Mouse (Mus musculus): ENCODE data around the gene Letmd1. TPM values are rescaled to one million over a fixed set of nuclear protein-coding genes. Genes with fewer than 3 reads are reported as not detected.
A peak's percentile ranks its signal among the peaks of the same experiment; 100 is the strongest.
"Not testable (repeated sequence)": the region's sequence is repeated elsewhere in the genome, so short reads cannot be mapped to it uniquely, and the experiment has no call there.

Letmd1 gene
- polyA plus RNA-seq (2012; rRNA removed): 16.3 and 26.1 TPM in 2 replicates

DNA sequence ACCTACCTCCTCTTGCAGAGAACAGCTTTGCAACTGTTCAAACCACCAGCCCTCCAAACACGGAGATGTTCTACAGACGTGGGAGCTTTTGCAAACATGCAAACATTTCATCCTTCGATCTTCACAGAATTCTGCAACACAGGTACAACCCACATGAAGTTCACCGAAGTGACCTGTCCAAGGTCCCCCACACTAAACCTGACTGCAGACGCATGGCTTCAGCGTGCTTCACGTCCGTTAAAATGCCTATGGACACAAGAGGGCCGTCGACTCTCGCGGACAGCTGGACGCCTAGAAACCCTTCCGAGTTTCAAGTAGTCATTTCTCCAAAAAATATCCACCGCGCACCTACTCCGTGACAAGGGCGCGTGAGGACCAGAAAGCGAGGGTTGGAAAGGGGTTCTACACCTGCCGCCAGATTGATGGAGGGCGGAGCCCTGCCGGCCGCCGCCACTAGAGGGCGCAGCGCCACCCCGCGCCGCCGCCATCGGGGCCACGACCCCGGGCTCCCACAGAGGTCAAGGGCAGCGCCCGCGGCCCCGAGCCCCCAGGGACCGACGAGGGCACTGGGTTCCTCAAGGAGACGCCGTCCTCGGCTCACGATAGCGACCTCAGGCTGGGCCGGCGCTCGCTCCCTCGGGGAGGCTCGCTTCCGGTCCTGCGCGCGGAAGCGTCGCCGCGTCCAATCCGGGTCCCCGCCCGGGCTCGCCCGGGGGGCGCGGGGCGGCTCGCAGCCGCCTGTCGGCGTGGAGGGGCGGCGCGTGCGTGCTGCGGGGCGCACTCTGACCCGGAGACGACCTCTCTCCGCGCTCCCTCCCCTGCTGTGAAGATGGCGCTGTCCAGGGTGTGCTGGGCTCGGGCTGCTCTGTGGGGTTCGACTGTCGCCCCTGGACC is at the start of gene Letmd1:
Gene Letmd1 (plus strand): TSS at position 729 of the 894 bp plus-strand sequence.
- Histone ChIP-seq H3K27me3 (ENCODE audit: control insufficient read depth, insufficient read depth, low read length) (no peaks in the 10 kb centered on the region), H3K27ac (ENCODE audit: insufficient read depth, low read depth, low read length) (peak within 1 kb of the TSS; percentile 67; the same call in 1 of the 2 replicates), H3K36me3 (ENCODE audit: control insufficient read depth, insufficient read depth, low read length) (0 out of 2 replicates have a peak, but pooled peaks cover 2% of the 10 kb centered on the region), H3K4me1 (ENCODE audit: control insufficient read depth, insufficient read depth, insufficient read length, low read length) (peaks cover 3% of the 10 kb centered on the region), H3K4me3 (ENCODE audit: low read depth, low read length) (peak within 1 kb of the TSS; percentile 88)
- peak; percentile 96 for TF ChIP-seq CTCF (IDR thresholded peaks at IDR 0.05; ENCODE audit: extremely low read depth, insufficient read length, insufficient replicate concordance, low read depth, low read length)
- TF ChIP-seq POLR2A (IDR thresholded peaks at IDR 0.05; ENCODE audit: low read depth, low read length): peak; percentile 37; the same call in 1 of the 2 replicates
- under 1% methylated on average over 84 of the region's 84 CpGs for WGBS

DNA sequence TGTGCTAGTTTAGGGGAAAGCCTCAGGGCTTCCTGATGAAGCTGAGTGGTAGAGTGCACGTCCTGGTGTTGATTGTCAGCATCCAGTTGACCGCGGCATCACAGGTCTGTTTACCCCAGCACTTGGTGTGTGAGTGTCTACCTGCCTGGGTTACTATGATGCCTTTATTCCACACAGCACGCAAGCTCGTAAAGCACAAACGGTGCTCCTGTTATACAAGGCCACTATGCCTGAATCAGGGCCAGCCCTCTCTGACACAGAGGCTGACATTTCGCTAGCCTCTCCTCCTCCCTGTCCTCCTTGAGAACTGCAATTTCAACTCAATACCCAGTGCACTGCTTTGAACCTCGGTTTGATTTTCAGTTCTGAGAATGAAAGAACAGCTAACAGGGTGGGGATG is 49.5 kb upstream of the Letmd1 start:
- Histone ChIP-seq H3K36me3 (ENCODE audit: control insufficient read depth, insufficient read depth, low read length) (0 out of 2 replicates have a peak, but pooled peaks cover 4% of the 10 kb centered on the region), H3K27me3 (ENCODE audit: control insufficient read depth, insufficient read depth, low read length) (no peaks in the 10 kb centered on the region), H3K27ac (ENCODE audit: insufficient read depth, low read depth, low read length) (peak overlapping the region; percentile 94; the same call in 1 of the 2 replicates), H3K4me1 (ENCODE audit: control insufficient read depth, insufficient read depth, insufficient read length, low read length) (peaks cover 23% of the 10 kb centered on the region), H3K4me3 (ENCODE audit: low read depth, low read length) (no peak overlapping the region)
- TF ChIP-seq CTCF (IDR thresholded peaks at IDR 0.05; ENCODE audit: extremely low read depth, insufficient read length, insufficient replicate concordance, low read depth, low read length) (no peak), POLR2A (IDR thresholded peaks at IDR 0.05; ENCODE audit: low read depth, low read length) (no peak)
- WGBS: 39% methylated on average over 8 of the region's 8 CpGs

DNA sequence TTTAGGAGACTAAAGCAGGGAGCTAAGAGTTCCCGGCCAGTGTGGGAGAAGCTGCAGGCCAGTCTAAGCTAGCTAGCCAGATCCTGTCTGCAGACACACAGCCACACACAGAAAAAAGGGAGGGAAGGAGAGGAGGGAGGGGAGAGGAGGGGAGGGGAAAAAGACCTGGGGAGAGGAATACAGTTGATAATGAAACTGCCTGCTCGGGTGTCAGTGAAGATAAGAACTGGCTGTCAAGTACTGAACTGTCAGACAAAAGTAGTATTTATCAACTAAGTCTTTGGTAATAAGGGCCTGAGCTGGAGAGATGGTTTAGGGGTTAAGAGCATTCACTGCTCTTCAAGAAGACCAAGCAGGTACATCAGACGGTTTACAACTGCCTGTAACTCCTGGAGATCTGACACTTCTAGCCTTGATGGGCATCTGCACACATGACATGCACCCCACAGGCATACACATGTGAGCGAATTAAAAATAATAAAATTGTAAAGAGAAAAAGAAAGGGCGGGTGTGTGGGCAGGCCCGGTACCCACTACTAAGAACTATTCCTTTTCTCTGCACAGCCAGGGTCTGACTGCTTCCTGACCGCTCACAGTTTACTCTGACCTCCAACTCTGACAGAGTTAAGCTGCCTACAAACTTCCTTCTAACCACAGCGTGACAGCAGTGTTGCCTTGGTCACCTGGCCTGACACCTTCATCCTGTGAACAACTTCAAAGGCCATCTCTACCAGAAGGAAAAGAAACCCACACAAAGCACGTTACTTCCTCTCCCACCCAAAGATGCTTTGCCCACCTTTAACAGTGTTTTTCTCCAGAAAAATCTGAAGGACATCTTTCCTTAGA is 48.7 kb upstream of the Letmd1 start:
- Histone ChIP-seq H3K4me1 (ENCODE audit: control insufficient read depth, insufficient read depth, insufficient read length, low read length) (peaks cover 20% of the 10 kb centered on the region), H3K27ac (ENCODE audit: insufficient read depth, low read depth, low read length) (peak overlapping the region; percentile 94), H3K27me3 (ENCODE audit: control insufficient read depth, insufficient read depth, low read length) (no peaks in the 10 kb centered on the region), H3K36me3 (ENCODE audit: control insufficient read depth, insufficient read depth, low read length) (0 out of 2 replicates have a peak, but pooled peaks cover 4% of the 10 kb centered on the region), H3K4me3 (ENCODE audit: low read depth, low read length) (peak overlapping the region; percentile 19; the same call in 1 of the 2 replicates)
- TF ChIP-seq CTCF (IDR thresholded peaks at IDR 0.05; ENCODE audit: extremely low read depth, insufficient read length, insufficient replicate concordance, low read depth, low read length) (no peak), POLR2A (IDR thresholded peaks at IDR 0.05; ENCODE audit: low read depth, low read length) (no peak)
- whole genome bisulfite sequencing: 18% methylated on average over 9 of the region's 9 CpGs

DNA sequence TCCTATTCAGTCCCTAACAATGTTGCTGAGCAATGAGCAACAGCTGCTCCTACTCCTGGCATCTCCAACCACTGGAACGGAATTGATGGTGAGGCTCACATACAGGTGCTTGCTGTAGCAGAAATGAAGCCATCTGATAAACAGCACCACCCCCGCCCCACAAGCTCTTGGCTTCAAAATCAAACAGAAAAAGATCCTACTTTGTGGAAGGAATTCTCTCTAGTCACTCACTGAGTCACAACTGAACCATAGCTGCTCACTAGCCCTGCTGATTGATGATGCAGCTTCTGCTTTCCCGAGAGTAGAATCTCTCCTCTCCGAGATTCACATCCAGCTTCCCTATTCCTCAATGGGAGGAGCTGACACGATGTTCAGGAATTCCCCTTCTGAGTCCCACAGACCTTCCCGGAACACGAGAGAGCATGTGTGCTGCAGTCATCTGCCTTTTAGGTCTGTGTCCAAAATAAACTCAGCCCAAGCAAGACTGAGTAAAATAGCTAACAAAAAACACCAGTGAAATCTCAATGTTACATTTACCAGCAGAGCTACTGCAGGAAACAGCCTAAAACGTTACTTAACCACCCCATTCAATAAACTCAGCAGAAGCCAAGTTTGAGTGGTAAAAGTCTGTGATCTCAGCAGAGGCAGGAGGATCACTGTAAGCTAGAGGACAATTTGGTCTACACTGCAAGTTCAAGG is 47.6 kb upstream of the Letmd1 start:
- Histone ChIP-seq H3K36me3 (ENCODE audit: control insufficient read depth, insufficient read depth, low read length) (0 out of 2 replicates have a peak, but pooled peaks cover 4% of the 10 kb centered on the region), H3K4me3 (ENCODE audit: low read depth, low read length) (peak overlapping the region; percentile 37; the same call in 1 of the 2 replicates), H3K27me3 (ENCODE audit: control insufficient read depth, insufficient read depth, low read length) (no peaks in the 10 kb centered on the region), H3K4me1 (ENCODE audit: control insufficient read depth, insufficient read depth, insufficient read length, low read length) (peaks cover 19% of the 10 kb centered on the region), H3K27ac (ENCODE audit: insufficient read depth, low read depth, low read length) (peak overlapping the region; percentile 90)
- WGBS: 6% methylated on average over 8 of the region's 8 CpGs
- TF ChIP-seq CTCF (IDR thresholded peaks at IDR 0.05; ENCODE audit: extremely low read depth, insufficient read length, insufficient replicate concordance, low read depth, low read length): no peak
- no peak for TF ChIP-seq POLR2A (IDR thresholded peaks at IDR 0.05; ENCODE audit: low read depth, low read length)

DNA sequence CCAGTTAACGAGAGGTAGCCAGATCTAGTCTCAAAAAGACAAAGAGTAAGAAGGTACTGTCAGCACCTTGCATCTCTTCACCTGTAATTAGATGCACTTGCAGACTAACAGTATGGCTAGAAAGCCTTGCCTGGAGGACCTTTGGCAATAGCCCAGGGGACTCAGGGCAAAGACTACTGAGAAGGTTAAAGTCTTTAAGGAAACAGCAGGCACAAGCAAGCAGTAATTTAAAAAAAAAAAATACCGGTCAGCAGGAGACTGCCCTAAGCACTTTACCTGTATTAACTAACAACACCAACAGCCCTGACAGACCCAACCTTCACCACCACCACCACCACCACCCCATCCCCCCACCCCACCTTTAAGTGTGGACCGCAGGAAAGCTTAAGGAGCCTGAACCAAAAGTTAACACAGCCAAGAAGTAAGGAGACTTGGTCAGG is 47.0 kb upstream of the Letmd1 start, which contains the start of gene Gm5475:
Gene Gm5475 (plus strand): TSS at position 390 of the 440 bp plus-strand sequence.
- not testable (repeated sequence) for H3K27me3 ChIP-seq (ENCODE audit: control insufficient read depth, insufficient read depth, low read length); H3K36me3 ChIP-seq (ENCODE audit: control insufficient read depth, insufficient read depth, low read length)
- Histone ChIP-seq H3K4me1 (ENCODE audit: control insufficient read depth, insufficient read depth, insufficient read length, low read length) (peaks cover 17% of the 10 kb centered on the region), H3K27ac (ENCODE audit: insufficient read depth, low read depth, low read length) (peak within 1 kb of the TSS; percentile 90), H3K4me3 (ENCODE audit: low read depth, low read length) (peak within 1 kb of the TSS; percentile 90)
- WGBS: 11% methylated on average over 3 of the region's 3 CpGs

DNA sequence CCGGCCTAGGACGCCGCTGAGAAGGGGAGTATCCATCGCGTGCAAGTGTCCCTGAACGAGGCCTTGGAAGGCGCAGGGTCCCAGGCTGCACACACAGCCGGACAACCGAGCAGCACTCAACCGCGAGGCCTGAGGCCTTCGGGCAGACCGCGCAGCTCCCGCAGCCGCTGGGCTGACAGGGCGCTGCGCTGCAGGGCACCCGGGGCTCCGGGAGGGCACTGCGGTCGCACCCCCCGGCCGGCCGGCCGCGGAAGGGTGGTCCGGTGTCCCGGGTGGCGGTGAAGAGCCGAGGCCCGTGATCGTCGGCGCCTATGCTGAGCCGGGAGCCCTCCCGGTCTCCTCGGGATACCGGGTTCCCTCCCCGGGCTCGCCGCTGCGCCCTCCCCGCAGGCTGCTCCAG is 46.3 kb upstream of the Letmd1 start:
- Histone ChIP-seq H3K36me3 (ENCODE audit: control insufficient read depth, insufficient read depth, low read length) (0 out of 2 replicates have a peak, but pooled peaks cover 2% of the 10 kb centered on the region), H3K27ac (ENCODE audit: insufficient read depth, low read depth, low read length) (peak overlapping the region; percentile 67), H3K4me1 (ENCODE audit: control insufficient read depth, insufficient read depth, insufficient read length, low read length) (peaks cover 17% of the 10 kb centered on the region), H3K4me3 (ENCODE audit: low read depth, low read length) (peak overlapping the region; percentile 90), H3K27me3 (ENCODE audit: control insufficient read depth, insufficient read depth, low read length) (no peaks in the 10 kb centered on the region)
- TF ChIP-seq POLR2A (IDR thresholded peaks at IDR 0.05; ENCODE audit: low read depth, low read length) (no peak), CTCF (IDR thresholded peaks at IDR 0.05; ENCODE audit: extremely low read depth, insufficient read length, insufficient replicate concordance, low read depth, low read length) (no peak)
- WGBS: 1% methylated on average over 44 of the region's 44 CpGs
